Mouse (Mus musculus): ENCODE data around the gene Havcr1.
A peak's percentile ranks its signal among the peaks of the same experiment; 100 is the strongest.
"Not testable (repeated sequence)": the region's sequence is repeated elsewhere in the genome, so short reads cannot be mapped to it uniquely, and the experiment has no call there.

Gene Havcr1

DNA sequence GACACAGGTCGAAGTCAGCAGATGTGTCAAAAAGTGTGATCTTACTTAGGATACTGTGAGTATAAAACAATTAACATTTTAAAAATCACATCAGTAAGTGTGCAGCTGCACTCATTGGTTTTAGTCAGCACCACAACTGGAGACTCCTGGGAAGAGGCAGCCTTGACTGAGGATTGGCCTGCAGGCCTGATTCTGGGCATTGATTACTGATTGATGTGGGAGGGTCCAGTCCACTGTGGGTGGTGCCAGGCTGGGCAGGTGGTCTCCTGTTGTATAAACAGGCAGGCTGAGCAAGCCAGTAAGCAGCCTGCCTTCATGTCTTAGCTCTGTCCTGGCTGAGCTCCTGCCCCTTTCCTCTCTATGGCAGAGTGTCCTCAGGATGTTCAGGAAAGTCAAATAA is at the start of gene Havcr1:
Gene Havcr1, plus strand, starts transcription at position 5 of the 400 bp plus-strand sequence.
- not testable (repeated sequence) for DNase-seq (ENCODE audit: low spot score in 2 of 2)

DNA sequence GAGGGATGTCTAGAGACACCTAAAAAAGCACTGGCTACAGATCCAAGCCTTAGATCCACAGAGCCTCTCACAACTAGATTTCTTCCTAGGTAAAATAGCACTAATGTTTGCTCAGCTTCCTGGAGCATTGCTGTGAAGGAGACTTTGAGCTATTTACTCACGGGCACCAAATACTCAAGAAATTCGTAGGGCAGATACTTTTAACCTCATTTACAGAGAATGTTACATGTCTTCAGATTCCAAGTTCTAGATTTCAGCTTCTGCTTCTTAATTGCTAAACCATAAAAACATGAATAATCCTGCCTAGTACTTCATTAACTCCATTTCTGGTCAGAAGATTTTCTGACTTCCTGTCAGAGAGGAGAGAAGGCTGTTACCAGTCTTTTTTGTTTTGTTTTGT is 44.7 kb upstream of the Havcr1 start:
- no peak for DNase-seq (ENCODE audit: low spot score in 2 of 2)

DNA sequence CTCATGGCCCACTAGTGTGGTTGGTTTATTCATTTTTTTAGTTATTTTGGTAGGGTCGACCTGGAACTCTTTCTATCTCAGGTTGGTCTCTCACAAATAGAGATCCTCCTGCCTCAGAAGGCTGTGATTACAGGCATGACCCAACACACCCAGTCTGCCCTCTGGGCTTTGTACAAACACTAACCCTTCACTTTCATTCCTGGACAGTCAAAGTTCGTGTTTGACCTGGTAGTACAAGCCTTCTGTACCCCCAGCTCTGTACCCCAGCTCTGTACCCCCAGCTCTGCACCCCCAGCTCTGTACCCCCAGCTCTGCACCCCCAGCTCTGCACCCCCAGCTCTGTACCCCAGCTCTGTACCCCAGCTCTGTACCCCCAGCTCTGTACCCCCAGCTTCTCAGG is 39.0 kb upstream of the Havcr1 start:
- DNase-seq (ENCODE audit: low spot score in 2 of 2), result not testable (repeated sequence)

- no peak for DNase-seq (ENCODE audit: low spot score in 2 of 2)
Observed at GRCm38 (mm10) chr11:46697433-46698277, 37.2 kb upstream of the Havcr1 start.

GRCm38 (mm10) chr11:46698278-46698655 is 36.6 kb upstream of the Havcr1 start:
- DNase-seq (ENCODE audit: low spot score in 2 of 2), result no peak

GRCm38 (mm10) chr11:46698830-46699229 is 36.0 kb upstream of the Havcr1 start:
- DNase-seq (ENCODE audit: low spot score in 2 of 2), result no peak

- no peak for DNase-seq (ENCODE audit: low spot score in 2 of 2)
Observed at GRCm38 (mm10) chr11:46706664-46707356, 28.1 kb upstream of the Havcr1 start, which contains the start of gene Timd2. Timd2 (minus strand) TSS chr11:46707061.

DNA sequence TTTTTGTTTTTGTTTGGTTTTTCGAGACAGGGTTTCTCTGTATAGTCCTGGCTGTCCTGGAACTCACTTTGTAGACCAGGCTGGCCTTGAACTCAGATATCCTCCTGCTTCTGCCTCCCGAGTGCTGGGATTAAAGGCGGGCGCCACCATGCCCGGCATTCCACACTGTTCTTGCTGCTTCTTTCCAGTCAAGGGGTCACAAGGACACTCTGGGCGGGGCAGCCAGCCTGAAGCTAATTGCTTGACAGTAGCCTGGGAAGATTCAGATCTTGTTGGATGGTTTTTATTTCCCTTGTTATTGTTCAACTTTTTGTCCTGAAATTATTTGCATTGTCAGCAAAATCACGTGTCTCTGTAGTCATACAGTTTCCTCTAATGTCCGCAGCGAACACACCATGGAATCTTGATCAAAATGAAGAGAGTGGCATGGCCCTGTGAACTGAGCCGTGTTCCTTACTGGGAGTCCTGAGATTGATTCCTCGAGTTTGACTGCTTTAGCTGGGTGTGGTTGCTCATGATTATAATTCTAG is 3.3 kb upstream of the Havcr1 start:
- DNase-seq (ENCODE audit: low spot score in 2 of 2), result no peak

- DNase-seq (ENCODE audit: low spot score in 2 of 2), result peak in 1 of 2 experiments; percentile 26
Observed at GRCm38 (mm10) chr11:46733242-46733789, 1.6 kb upstream of the Havcr1 start.

- DNase-seq (ENCODE audit: low spot score in 2 of 2), result no peak
Observed at GRCm38 (mm10) chr11:46734617-46735016, 263 bp upstream of the Havcr1 start.

- no peak for DNase-seq (ENCODE audit: low spot score in 2 of 2)
Observed at GRCm38 (mm10) chr11:46739501-46739900, 4.6 kb downstream of the Havcr1 start.

DNA sequence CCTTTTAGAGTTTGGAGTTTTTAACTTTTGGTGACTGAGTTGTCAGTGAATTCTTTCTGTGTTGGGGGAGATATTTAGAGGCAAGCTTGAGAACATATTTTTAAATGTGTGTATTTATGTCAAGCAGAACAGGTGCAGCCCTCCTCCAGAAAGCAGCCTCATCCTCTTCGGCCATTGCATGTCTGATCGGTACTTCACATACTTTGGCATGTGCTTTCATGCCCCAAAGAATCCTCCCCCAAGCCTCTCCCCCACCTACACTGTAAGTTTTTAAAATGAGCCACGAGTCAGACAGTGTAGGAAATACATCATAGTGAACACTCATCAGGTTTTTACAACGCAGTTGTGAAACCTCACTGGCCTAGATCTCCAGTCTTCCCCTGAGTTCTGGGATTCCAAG is 6.0 kb downstream of the Havcr1 start:
- no peak for DNase-seq (ENCODE audit: low spot score in 2 of 2)

GRCm38 (mm10) chr11:46741716-46742115 is 6.8 kb downstream of the Havcr1 start:
- no peak for DNase-seq (ENCODE audit: low spot score in 2 of 2)

- no peak for DNase-seq (ENCODE audit: low spot score in 2 of 2)
Observed at GRCm38 (mm10) chr11:46747996-46748395, 13.1 kb downstream of the Havcr1 start.

DNA sequence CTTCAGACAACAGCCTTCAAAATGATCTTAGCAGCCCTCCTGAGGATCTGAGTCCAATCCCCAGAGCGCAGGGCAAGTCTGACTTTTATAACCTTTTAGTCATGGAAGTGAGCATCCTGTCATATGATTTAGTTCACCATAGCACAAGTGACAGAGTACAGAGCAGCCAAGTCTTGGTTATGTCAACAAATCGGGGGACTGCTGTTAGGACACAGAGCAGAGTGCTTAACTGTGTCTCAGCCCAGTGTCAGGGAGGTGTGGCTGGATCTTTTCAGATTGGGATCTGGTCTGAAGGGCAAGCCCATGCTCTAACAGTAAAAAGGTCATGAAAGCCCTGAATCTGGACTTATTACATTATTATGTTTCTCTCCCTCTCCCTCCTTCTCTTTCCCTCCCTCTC is 18.8 kb downstream of the Havcr1 start:
- no peak for DNase-seq (ENCODE audit: low spot score in 2 of 2)

- DNase-seq (ENCODE audit: low spot score in 2 of 2), result no peak
Observed at GRCm38 (mm10) chr11:46754669-46755068, 19.8 kb downstream of the Havcr1 start.

- not testable (repeated sequence) for DNase-seq (ENCODE audit: low spot score in 2 of 2)
Observed at GRCm38 (mm10) chr11:46755714-46756113, 20.8 kb downstream of the Havcr1 start.

- no peak for DNase-seq (ENCODE audit: low spot score in 2 of 2)
Observed at GRCm38 (mm10) chr11:46776879-46777278, 42.0 kb downstream of the Havcr1 start.

- no peak for DNase-seq (ENCODE audit: low spot score in 2 of 2)
Observed at GRCm38 (mm10) chr11:46779811-46780210, 44.9 kb downstream of the Havcr1 start.

DNA sequence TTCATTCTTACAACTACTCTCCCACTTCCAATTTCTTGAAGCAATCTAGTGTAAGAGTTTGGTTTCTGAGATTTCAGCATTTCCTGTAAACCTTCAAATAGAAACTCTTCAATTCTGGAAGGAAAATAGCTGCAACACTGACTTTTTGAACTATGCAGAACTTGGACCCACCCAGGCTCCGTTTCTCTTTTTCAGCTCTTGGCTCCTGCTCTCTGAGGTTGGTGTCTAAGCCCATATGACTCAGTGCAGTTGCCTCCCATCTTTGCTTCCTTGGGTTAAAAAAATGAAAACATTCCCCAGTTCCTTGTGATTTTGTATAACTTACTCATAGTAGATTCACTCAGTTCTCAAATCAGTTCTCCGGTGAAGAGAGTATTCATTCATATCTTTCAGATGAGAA is 69.6 kb downstream of the Havcr1 start:
- DNase-seq (ENCODE audit: low spot score in 2 of 2), result no peak

DNA sequence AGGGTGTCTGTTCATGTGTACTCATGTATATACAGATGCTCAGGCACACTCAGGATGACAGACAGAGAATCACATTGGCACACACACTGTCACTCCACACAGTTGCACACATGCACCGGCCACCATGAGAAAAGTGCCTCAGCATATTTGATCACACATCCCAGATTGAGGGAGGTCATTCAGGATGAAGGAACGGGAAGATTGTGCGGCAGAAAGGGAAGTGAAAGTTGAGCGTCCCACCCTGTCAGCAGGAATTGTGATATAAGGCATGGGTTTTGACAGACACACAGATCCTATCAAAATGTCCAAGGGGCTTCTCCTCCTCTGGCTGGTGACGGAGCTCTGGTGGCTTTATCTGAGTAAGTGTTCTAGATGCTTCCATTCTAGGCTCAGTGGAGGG is 75.6 kb downstream of the Havcr1 start, which contains the start of gene Timd4:
Gene Timd4, plus strand, starts transcription at position 290 of the 400 bp plus-strand sequence.
- no peak for DNase-seq (ENCODE audit: low spot score in 2 of 2)

- no peak for DNase-seq (ENCODE audit: low spot score in 2 of 2)
Observed at GRCm38 (mm10) chr11:46817692-46818091, 82.8 kb downstream of the Havcr1 start.
